Mouse (Mus musculus) cerebellum, postnatal 14 days (tissue): Measurements from ENCODE around the gene Cep128.
"Not testable (repeated sequence)": the region's sequence is repeated elsewhere in the genome, so short reads cannot be mapped to it uniquely, and the experiment has no call there.

Experiments
- DNase-seq, 2 experiments: peaks; one replicate each; pipeline ENCODE4 v3.0.0; 2021; ENCODE audit warnings: mixed read lengths in 2 of 2

Gene Cep128

GRCm38 (mm10) chr12:91384281-91385017 is at the start of gene Cep128, which contains the start of gene Tshr:
Gene Cep128, minus strand, starts transcription at chr12:91384409.
Gene Tshr, plus strand, starts transcription at chr12:91384563.
- peak; percentile 94 for DNase-seq

GRCm38 (mm10) chr12:91427129-91427528 is 42.9 kb upstream of the Cep128 start:
- DNase-seq: no peak

- no peak for DNase-seq
Measured at GRCm38 (mm10) chr12:91426499-91426898, 42.3 kb upstream of the Cep128 start.

- DNase-seq: peak; percentile 39 to 43
Measured at GRCm38 (mm10) chr12:91423125-91423820, 39.1 kb upstream of the Cep128 start.

- DNase-seq: no peak
Measured at GRCm38 (mm10) chr12:91421272-91421671, 37.1 kb upstream of the Cep128 start.

GRCm38 (mm10) chr12:91418791-91419190 is 34.6 kb upstream of the Cep128 start:
- peak; percentile 73 to 80 for DNase-seq

- DNase-seq: no peak
Measured at GRCm38 (mm10) chr12:91416828-91417227, 32.6 kb upstream of the Cep128 start.

- no peak for DNase-seq
Measured at GRCm38 (mm10) chr12:91415112-91415511, 30.9 kb upstream of the Cep128 start.

- DNase-seq: peak; percentile 22 to 39
Measured at GRCm38 (mm10) chr12:91412461-91413182, 28.4 kb upstream of the Cep128 start.

GRCm38 (mm10) chr12:91410306-91410705 is 26.1 kb upstream of the Cep128 start:
- no peak for DNase-seq

GRCm38 (mm10) chr12:91401049-91401352 is 16.8 kb upstream of the Cep128 start:
- no peak for DNase-seq

GRCm38 (mm10) chr12:91400232-91401048 is 16.2 kb upstream of the Cep128 start:
- DNase-seq: peak; percentile 86 to 87

- peak; percentile 5 to 17 for DNase-seq
Measured at GRCm38 (mm10) chr12:91383516-91384264, 519 bp downstream of the Cep128 start.

GRCm38 (mm10) chr12:91369173-91369572 is 15.0 kb downstream of the Cep128 start:
- DNase-seq: no peak

- no peak for DNase-seq
Measured at GRCm38 (mm10) chr12:91353783-91354182, 30.4 kb downstream of the Cep128 start.

GRCm38 (mm10) chr12:91338656-91339055 is 45.6 kb downstream of the Cep128 start:
- DNase-seq: not testable (repeated sequence)

- no peak for DNase-seq
Measured at GRCm38 (mm10) chr12:91327527-91327926, 56.7 kb downstream of the Cep128 start.

- peak; percentile 82 to 84 for DNase-seq
Measured at GRCm38 (mm10) chr12:91326104-91326503, 58.1 kb downstream of the Cep128 start.

- no peak for DNase-seq
Measured at GRCm38 (mm10) chr12:91315026-91315425, 69.2 kb downstream of the Cep128 start.

- DNase-seq: peak; percentile 33 to 72
Measured at GRCm38 (mm10) chr12:91313974-91314587, 70.1 kb downstream of the Cep128 start.

GRCm38 (mm10) chr12:91312591-91312990 is 71.6 kb downstream of the Cep128 start:
- DNase-seq: no peak
